In the genomic region with DNA sequence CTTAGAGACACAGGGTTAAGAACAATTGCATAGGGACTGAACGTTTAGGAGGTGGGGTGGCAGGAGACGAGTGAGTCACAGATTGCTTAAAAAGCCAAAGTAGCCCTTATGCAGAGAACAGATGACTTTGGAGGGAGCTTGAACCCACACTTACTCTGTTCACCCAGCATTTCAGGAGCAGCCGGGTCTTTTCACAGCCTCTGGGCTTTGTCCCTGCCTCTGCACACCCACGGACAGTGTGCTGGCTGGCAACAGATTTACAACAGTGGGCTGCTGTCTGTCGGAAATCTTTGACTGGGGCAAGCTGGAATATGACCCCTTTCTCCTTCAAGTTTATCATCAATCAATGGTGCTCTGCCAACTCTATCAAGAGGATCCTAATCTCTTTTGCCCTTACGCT, we compare ENCODE assay signal across 8 mouse cellular contexts. TPM values are rescaled to one million over a fixed set of nuclear protein-coding genes. Genes with fewer than 3 reads are reported as not detected.
A peak's percentile ranks its signal among the peaks of the same experiment; 100 is the strongest.
DNase-seq lines count a peak whose midpoint lies in the region; ATAC-seq lines count a peak whose summit lies in the region.

No protein-coding gene starts in this region.

- no peak overlapping the region for H3K4me3 ChIP-seq in neural tube, embryonic 12.5 days

- peak overlapping the region; percentile 55 for H3K4me2 ChIP-seq in neural tube, embryonic 12.5 days (replicated peaks)

- H3K9ac ChIP-seq in neural tube, embryonic 12.5 days = no peak overlapping the region

- 35% methylated on average over 6 of the region's 6 CpGs for WGBS in neural tube, embryonic 12.5 days

- peaks cover 10% of the 10 kb centered on the region for H3K4me1 ChIP-seq in neural tube, embryonic 12.5 days

- peak; percentile 14 for DNase-seq in cerebellum, adult 11 months
- no peak for DNase-seq in cerebellum, adult 8-10 months
- DNase-seq in right cerebral cortex, adult 2 months (ENCODE audit: low spot score in 2 of 2) = peak; percentile 25 to 32
- DNase-seq in right cerebral cortex, postnatal 36 days (ENCODE audit: low spot score in 2 of 2) = no peak
- peak; percentile 13 for DNase-seq in kidney, postnatal 10 days
- no peak for DNase-seq in spleen, postnatal 10 days (ENCODE audit: low spot score in 2 of 2)
- DNase-seq in urinary bladder, postnatal 10 days (ENCODE audit: low spot score) = no peak

- H3K36me3 ChIP-seq in neural tube, embryonic 12.5 days = no peaks in the 10 kb centered on the region

- H3K9me3 ChIP-seq in neural tube, embryonic 12.5 days = no peaks in the 10 kb centered on the region

- H3K27ac ChIP-seq in neural tube, embryonic 12.5 days = no peak overlapping the region

- peak; percentile 41; the same call in 1 of the 2 replicates for ATAC-seq in neural tube, embryonic 12.5 days (ENCODE audit: low FRiP score, low read depth)

- no peaks in the 10 kb centered on the region for H3K27me3 ChIP-seq in neural tube, embryonic 12.5 days (replicated peaks)

RNA-seq across cellular contexts. Expression of a gene that starts 44.1 kb away (rescaled TPM):
- polyA plus RNA-seq in neural tube, embryonic 12.5 days (2016; fragmentation: Nextera tagmentation; extraction: Ambion mirVana) = 7.7 and 7.8 TPM in 2 replicates

Comparison
In these comparisons a context has a peak if more than half of its experiments do, and no peak if none do; other contexts are left out.
1. DNase-seq: peak in cerebellum, adult 11 months (single experiment), right cerebral cortex, adult 2 months (2 of 2) and kidney, postnatal 10 days (single experiment); none in cerebellum, adult 8-10 months (single experiment), right cerebral cortex, postnatal 36 days (0 of 2), spleen, postnatal 10 days (0 of 2) and urinary bladder, postnatal 10 days (single experiment).